Mouse (Mus musculus) forebrain, embryonic 11.5 days (tissue): ENCODE measurements around the gene Fpr2. TPM values are rescaled to one million over a fixed set of nuclear protein-coding genes. Genes with fewer than 3 reads are reported as not detected.

Source experiments
- ATAC-seq: fragments of 200-750 bp; cut with Nextera tagmentation; replicated peaks from 2 replicates; pipeline ENCODE4 v1.8.0; 2017; ENCODE audit warnings: moderate TSS enrichment; ENCODE audit not compliant: low FRiP score
- DNase-seq: peaks from one replicate; pipeline ENCODE4 v3.0.0-alpha.2; 2017; ENCODE audit warnings: low spot score
- H3K27ac ChIP-seq: fragments of 300-500 bp; sonication (generic); 2 replicates; pipeline ENCODE4 v1.5.1; 2014; ENCODE audit warnings: low read depth, low read length
- H3K27me3 ChIP-seq: fragments of 300-500 bp; sonication (generic); 2 replicates; pipeline ENCODE4 v1.6.1; 2014; ENCODE audit warnings: mild to moderate bottlenecking, low read length, mixed read lengths; ENCODE audit not compliant: control insufficient read depth, insufficient read depth
- H3K36me3 ChIP-seq: fragments of 300-500 bp; sonication (generic); 2 replicates; pipeline ENCODE4 v1.6.1; 2014; ENCODE audit warnings: mild to moderate bottlenecking, low read length, moderate library complexity, mixed read lengths; ENCODE audit not compliant: control insufficient read depth, insufficient read depth
- H3K4me1 ChIP-seq: fragments of 300-500 bp; sonication (generic); replicated peaks from 2 replicates; pipeline ENCODE4 v1.6.1; 2014; ENCODE audit warnings: low read length, mixed read lengths; ENCODE audit not compliant: control insufficient read depth, insufficient read depth
- H3K4me2 ChIP-seq: fragments of 300-500 bp; sonication (generic); 2 replicates; pipeline ENCODE4 v1.6.1; 2014; ENCODE audit warnings: low read depth, mild to moderate bottlenecking, low read length, moderate library complexity, mixed read lengths; ENCODE audit not compliant: severe bottlenecking
- H3K4me3 ChIP-seq: fragments of 300-500 bp; sonication (generic); 2 replicates; pipeline ENCODE4 v1.5.1; 2014; ENCODE audit warnings: low read depth, low read length
- H3K9ac ChIP-seq: fragments of 300-500 bp; sonication (generic); 2 replicates; pipeline ENCODE4 v1.6.1; 2014; ENCODE audit warnings: low read length
- H3K9me3 ChIP-seq: fragments of 300-500 bp; sonication (generic); 2 replicates; pipeline ENCODE4 v1.6.1; 2016; ENCODE audit warnings: low read length, mixed read lengths; ENCODE audit not compliant: control insufficient read depth
- WGBS: fragments of 180-500 bp; shearing (Covaris S2); extraction: QIAGEN DNeasy Blood & Tissue Kit; methylation state at CpG from one replicate; pipeline ENCODE4 v1.1.7; 2014; 5-methylcytosine and 5-hydroxymethylcytosine counted together
- polyA plus RNA-seq: library from polyadenylated mRNA; unstranded; fragments of >200 nt; fragmentation: Nextera tagmentation; extraction: Ambion mirVana; gene quantifications from 2 replicates; pipeline ENCODE4 v1.2.1, GENCODE M21; 2014

Gene Fpr2
- polyA plus RNA-seq, 1 experiment from 2014 or later: not detected

DNA sequence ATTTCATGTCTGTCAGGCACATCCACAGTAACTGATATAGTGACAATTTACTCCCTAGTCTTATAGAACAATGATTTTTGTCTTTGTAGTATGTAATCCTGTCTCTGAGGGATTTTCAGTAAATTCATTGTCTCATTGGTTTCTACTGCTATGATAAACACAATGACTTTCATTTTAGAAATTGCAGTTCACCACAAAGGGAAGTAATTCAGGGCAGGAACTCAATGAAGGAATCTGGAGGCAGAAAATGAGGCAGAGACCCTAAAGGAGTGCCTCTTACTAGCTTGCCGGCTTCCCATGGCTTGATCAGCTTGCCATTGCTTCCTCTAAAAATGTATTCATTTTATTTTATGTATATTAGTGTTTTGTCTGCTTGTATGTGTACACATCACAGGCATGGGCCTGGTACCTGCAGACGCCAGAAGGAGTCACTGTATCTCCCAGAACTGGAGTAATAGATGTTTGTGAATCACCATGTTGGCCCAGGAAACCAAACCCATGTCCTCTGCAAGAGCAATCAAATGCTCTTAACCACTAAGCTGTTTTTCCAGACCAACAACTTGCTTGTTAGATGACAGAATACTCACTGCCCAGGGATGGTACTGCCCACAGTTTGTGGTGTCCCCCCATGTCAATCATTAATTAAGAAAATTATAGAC is 16.6 kb upstream of the Fpr2 start:
- Histone ChIP-seq H3K9me3 (no peaks in the 10 kb centered on the region; the same call in 1 of the 2 replicates), H3K4me1 (no peaks in the 10 kb centered on the region), H3K4me2 (no peak overlapping the region), H3K27ac (no peak overlapping the region), H3K36me3 (no peaks in the 10 kb centered on the region), H3K9ac (no peak overlapping the region), H3K4me3 (no peak overlapping the region), H3K27me3 (no peaks in the 10 kb centered on the region)
- no peak for DNase-seq
- ATAC-seq: no peak
- WGBS: 83% methylated on average over 2 of the region's 2 CpGs

GRCm38 (mm10) chr17:17871697-17872096 is 15.9 kb upstream of the Fpr2 start:
- Histone ChIP-seq H3K4me2 (no peak overlapping the region), H3K9me3 (no peaks in the 10 kb centered on the region; the same call in 1 of the 2 replicates), H3K36me3 (no peaks in the 10 kb centered on the region), H3K4me1 (no peaks in the 10 kb centered on the region), H3K27ac (no peak overlapping the region), H3K27me3 (no peaks in the 10 kb centered on the region), H3K4me3 (no peak overlapping the region), H3K9ac (no peak overlapping the region)
- ATAC-seq: no peak
- DNase-seq: no peak
- WGBS: 86% methylated on average over 2 of the region's 2 CpGs

GRCm38 (mm10) chr17:17879347-17879746 is 8.3 kb upstream of the Fpr2 start:
- whole genome bisulfite sequencing: 86% methylated on average over 1 of the region's 1 CpGs
- no peaks in the 10 kb centered on the region for H3K9me3 ChIP-seq
- no peak overlapping the region for H3K4me2 ChIP-seq
- no peaks in the 10 kb centered on the region for H3K27me3 ChIP-seq
- no peak overlapping the region for H3K9ac ChIP-seq
- no peak overlapping the region for H3K4me3 ChIP-seq
- no peak for ATAC-seq
- no peak for DNase-seq
- H3K27ac ChIP-seq: no peak overlapping the region
- H3K4me1 ChIP-seq: no peaks in the 10 kb centered on the region
- no peaks in the 10 kb centered on the region for H3K36me3 ChIP-seq

- no peak for ATAC-seq
- Histone ChIP-seq H3K9me3 (no peaks in the 10 kb centered on the region), H3K36me3 (no peaks in the 10 kb centered on the region), H3K27ac (no peak overlapping the region), H3K4me3 (no peak overlapping the region), H3K4me1 (no peaks in the 10 kb centered on the region), H3K27me3 (no peaks in the 10 kb centered on the region), H3K9ac (no peak overlapping the region), H3K4me2 (no peak overlapping the region)
- no peak for DNase-seq
- 88% methylated on average over 3 of the region's 3 CpGs for WGBS
These were observed 5.0 kb upstream of the Fpr2 start for GRCm38 (mm10) chr17:17882672-17883071.

DNA sequence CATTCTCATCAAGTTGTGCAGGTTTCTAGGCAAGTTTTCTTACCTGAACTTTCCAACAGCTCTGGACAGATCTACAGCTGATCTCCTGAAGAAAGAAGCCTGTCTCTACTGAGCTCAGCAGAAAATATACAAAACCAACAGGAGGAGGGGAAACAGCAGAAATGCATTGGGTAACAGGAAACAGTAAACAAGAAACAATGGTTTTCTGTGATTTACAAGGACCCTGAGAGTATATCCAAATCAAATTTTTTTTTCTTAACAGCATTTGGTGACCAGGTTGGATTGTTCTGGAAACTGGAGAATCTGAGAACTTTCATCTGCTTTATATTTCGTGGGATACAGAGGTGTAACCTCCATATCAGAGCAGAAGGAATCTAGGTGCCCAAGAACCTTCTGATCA is 3.8 kb upstream of the Fpr2 start, which contains the start of gene Fpr1:
Gene Fpr1, minus strand, starts transcription at position 101 of the 400 bp plus-strand sequence.
- no peaks in the 10 kb centered on the region for H3K9me3 ChIP-seq
- no peak within 1 kb of the TSS for H3K4me2 ChIP-seq
- H3K36me3 ChIP-seq: no peaks in the 10 kb centered on the region
- WGBS: 63% methylated on average over 1 of the region's 1 CpGs
- no peak for DNase-seq
- H3K9ac ChIP-seq: no peak within 1 kb of the TSS
- no peak within 1 kb of the TSS for H3K27ac ChIP-seq
- H3K27me3 ChIP-seq: no peaks in the 10 kb centered on the region
- H3K4me3 ChIP-seq: no peak within 1 kb of the TSS
- no peaks in the 10 kb centered on the region for H3K4me1 ChIP-seq
- no peak for ATAC-seq

DNA sequence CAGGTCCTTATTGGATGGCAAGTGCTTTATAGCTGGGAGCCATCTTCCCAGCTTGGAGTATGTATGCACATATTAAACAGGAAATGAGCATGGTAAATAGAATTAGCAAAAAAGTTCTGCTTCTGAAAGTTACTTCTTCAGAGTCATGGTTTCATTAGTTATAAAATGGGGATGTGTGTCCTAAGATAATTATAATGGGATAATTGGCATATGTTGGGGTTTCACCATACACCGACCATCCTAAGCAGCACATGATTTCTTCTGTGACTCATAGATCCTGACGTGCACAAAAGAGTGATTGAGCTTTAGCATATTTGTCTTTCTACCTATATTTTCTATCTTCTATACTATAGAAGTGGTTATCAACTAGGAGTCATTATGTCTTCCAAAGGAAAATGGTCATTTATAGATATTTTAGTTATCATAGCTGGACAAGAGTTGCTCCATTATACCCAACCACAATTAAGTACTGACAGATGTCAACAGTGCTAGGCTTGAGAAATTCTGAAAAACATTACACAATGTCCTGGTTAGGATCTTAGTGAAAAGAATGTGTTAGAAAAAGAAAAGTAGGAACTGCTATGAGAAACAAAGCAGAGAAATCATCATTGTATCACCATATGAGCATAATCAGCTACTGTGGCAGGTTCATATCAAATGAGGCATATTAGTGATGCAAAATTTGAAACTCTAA is 2.3 kb downstream of the Fpr2 start:
- 86% methylated on average over 2 of the region's 2 CpGs for WGBS

GRCm38 (mm10) chr17:17896039-17896438 is 8.4 kb downstream of the Fpr2 start:
- DNase-seq: no peak
- 2% methylated on average over 4 of the region's 4 CpGs for WGBS
- no peaks in the 10 kb centered on the region for H3K4me1 ChIP-seq
- no peak overlapping the region for H3K27ac ChIP-seq
- ATAC-seq: no peak
- H3K9me3 ChIP-seq: no peaks in the 10 kb centered on the region
- no peak overlapping the region for H3K4me2 ChIP-seq
- no peak overlapping the region for H3K9ac ChIP-seq
- no peak overlapping the region for H3K4me3 ChIP-seq
- no peaks in the 10 kb centered on the region for H3K36me3 ChIP-seq
- H3K27me3 ChIP-seq: no peaks in the 10 kb centered on the region

More for the DNA sequence above, 2.3 kb downstream of the Fpr2 start:
- Histone ChIP-seq H3K27me3 (no peaks in the 10 kb centered on the region), H3K4me1 (no peaks in the 10 kb centered on the region), H3K9me3 (no peaks in the 10 kb centered on the region), H3K36me3 (no peaks in the 10 kb centered on the region), H3K9ac (no peak overlapping the region), H3K27ac (no peak overlapping the region), H3K4me3 (no peak overlapping the region), H3K4me2 (no peak overlapping the region)
- no peak for ATAC-seq
- no peak for DNase-seq

- Histone ChIP-seq H3K4me3 (no peak overlapping the region), H3K9me3 (no peaks in the 10 kb centered on the region), H3K9ac (no peak overlapping the region), H3K27ac (no peak overlapping the region), H3K4me2 (no peak overlapping the region), H3K27me3 (no peaks in the 10 kb centered on the region), H3K36me3 (no peaks in the 10 kb centered on the region), H3K4me1 (no peaks in the 10 kb centered on the region)
- 92% methylated on average over 2 of the region's 2 CpGs for WGBS
- ATAC-seq: no peak
- no peak for DNase-seq
These were observed 11.6 kb downstream of the Fpr2 start for GRCm38 (mm10) chr17:17899268-17899667.

DNA sequence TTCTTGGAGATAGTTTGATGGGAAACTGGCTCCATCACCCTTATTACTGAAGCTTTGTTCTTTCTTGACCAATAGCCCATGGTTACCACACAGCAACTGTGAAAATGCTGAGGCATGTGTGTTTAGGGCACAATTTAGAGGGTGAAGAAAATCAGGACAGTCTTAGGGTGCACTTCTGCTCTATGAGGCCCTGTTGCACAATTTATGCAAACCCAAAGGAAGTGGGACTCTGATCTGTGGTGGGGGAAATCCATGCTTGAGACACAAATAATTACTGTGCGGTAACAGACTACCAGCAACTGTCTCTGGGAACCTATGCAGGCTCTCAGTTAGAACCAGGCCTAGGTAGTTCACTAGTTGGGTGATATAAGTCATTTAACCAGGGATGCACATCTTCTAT is 13.1 kb downstream of the Fpr2 start:
- Histone ChIP-seq H3K4me3 (no peak overlapping the region), H3K9ac (no peak overlapping the region), H3K27ac (no peak overlapping the region), H3K27me3 (no peaks in the 10 kb centered on the region), H3K36me3 (no peaks in the 10 kb centered on the region), H3K9me3 (no peaks in the 10 kb centered on the region), H3K4me2 (no peak overlapping the region), H3K4me1 (no peaks in the 10 kb centered on the region)
- DNase-seq (no peak), ATAC-seq (no peak)
- WGBS: 85% methylated on average over 1 of the region's 1 CpGs
